In the genomic region with DNA sequence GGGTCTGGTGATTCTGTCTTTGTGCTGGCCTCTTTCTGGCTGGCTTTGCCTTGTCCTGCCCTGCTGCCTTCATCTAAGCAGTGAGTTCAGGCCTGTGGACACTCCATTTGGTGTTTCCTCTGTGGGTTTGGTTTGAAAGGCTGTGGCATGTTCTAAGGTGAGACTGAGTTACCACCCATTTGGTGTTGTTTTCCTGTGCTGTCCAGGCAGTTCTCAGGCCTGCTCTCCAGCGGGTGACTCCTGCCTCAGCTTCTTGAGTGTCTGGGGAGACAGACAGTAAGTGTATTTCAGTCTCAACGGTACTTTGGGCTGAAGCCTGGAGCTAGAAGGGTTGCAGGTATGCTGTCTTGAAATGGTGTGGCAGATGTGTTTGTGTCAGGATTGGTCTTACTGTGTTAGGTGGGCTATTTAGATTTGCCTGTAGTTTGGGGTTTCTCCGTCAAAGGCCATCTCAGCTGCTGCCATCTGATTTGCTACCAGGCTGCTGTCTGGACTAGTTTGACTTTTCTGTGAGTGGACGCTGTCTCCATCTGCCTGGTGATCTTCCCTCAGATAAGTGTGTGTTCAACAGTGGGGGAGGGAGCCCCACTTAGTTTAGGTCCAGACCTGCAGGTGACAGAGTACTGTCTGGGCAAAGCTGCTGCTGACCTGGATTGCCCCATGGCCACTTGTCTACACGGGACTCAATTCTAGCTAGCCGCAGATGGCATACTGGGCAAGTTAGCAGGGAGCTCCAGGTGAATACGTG, we compare ENCODE assay signal across 8 mouse cellular contexts. TPM values are rescaled to one million over a fixed set of nuclear protein-coding genes. Genes with fewer than 3 reads are reported as not detected.
DNase-seq lines count a peak whose midpoint lies in the region; ATAC-seq and TF ChIP-seq lines count a peak whose summit lies in the region.

No protein-coding gene starts in this region.

- no peaks in the 10 kb centered on the region for H3K9me3 ChIP-seq in heart, embryonic 14.5 days (ENCODE audit: control insufficient read depth, low read length)
- no peaks in the 10 kb centered on the region for H3K9me3 ChIP-seq in ES-E14 (ENCODE audit: control insufficient read depth, insufficient read depth, low read depth, low read length)
- no peaks in the 10 kb centered on the region for H3K9me3 ChIP-seq in forebrain, embryonic 16.5 days (ENCODE audit: control insufficient read depth, low read length)

- peaks cover 68% of the 10 kb centered on the region for H3K79me2 ChIP-seq in macrophage (ENCODE audit: inconsistent target)

- in situ Hi-C loops in ES-E14 (cut with MboI; ENCODE audit: low sequenced_read_pairs in 2 of 2, unreplicated experiment in 2 of 2): no loop called here

- H3K4me2 ChIP-seq in heart, embryonic 14.5 days (ENCODE audit: low read length): peak overlapping the region; percentile 97
- H3K4me2 ChIP-seq in forebrain, embryonic 16.5 days (ENCODE audit: low read length): peak overlapping the region; percentile 96

- peak overlapping the region; percentile 38 to 100 for H3K27ac ChIP-seq in heart, embryonic 14.5 days (replicated peaks in 1 of 2; ENCODE audit: control insufficient read depth in 1 of 2, insufficient read depth in 1 of 2, low read depth in 2 of 2, low read length in 2 of 2)
- H3K27ac ChIP-seq in ES-E14 (ENCODE audit: insufficient read depth, low read depth, low read length, poor library complexity, severe bottlenecking) (no peak overlapping the region; the same call in 1 of the 2 replicates), macrophage (peak overlapping the region; percentile 73)
- H3K27ac ChIP-seq in forebrain, embryonic 16.5 days (ENCODE audit: low read length): peak overlapping the region; percentile 65

- peak overlapping the region; percentile 99 for H3K9ac ChIP-seq in heart, embryonic 14.5 days (ENCODE audit: low read length)
- H3K9ac ChIP-seq in ES-E14 (ENCODE audit: insufficient read depth, low read depth, low read length, poor library complexity, severe bottlenecking): peak overlapping the region; percentile 98; the same call in 1 of the 2 replicates
- peak overlapping the region; percentile 95 for H3K9ac ChIP-seq in forebrain, embryonic 16.5 days (replicated peaks; ENCODE audit: low read depth, low read length)

- peaks cover 59% of the 10 kb centered on the region for H3K36me3 ChIP-seq in heart, embryonic 14.5 days (ENCODE audit: control insufficient read depth, insufficient read depth, low read length)
- peaks cover 60% of the 10 kb centered on the region for H3K36me3 ChIP-seq in ES-E14 (ENCODE audit: control insufficient read depth, insufficient read depth, low read length, poor library complexity, severe bottlenecking)
- H3K36me3 ChIP-seq in forebrain, embryonic 16.5 days (ENCODE audit: control insufficient read depth, insufficient read depth): peaks cover 27% of the 10 kb centered on the region
- peaks cover 33% of the 10 kb centered on the region for H3K36me3 ChIP-seq in macrophage (ENCODE audit: inconsistent target)

- ATAC-seq in heart, embryonic 14.5 days (ENCODE audit: insufficient number of reproducible peaks, insufficient read depth, low FRiP score, low read depth): no peak
- no peak for ATAC-seq in forebrain, embryonic 16.5 days

- H3K4me3 ChIP-seq in heart, embryonic 14.5 days (ENCODE audit: control insufficient read depth in 1 of 2, insufficient read depth in 1 of 2, low read depth in 1 of 2, low read length in 2 of 2): peak overlapping the region; percentile 90 to 94
- H3K4me3 ChIP-seq in ES-E14 (ENCODE audit: insufficient read depth in 1 of 2, low read depth in 1 of 2, low read length in 2 of 2, poor library complexity in 1 of 2, severe bottlenecking in 1 of 2): peak overlapping the region; percentile 94 to 95
- H3K4me3 ChIP-seq in forebrain, embryonic 16.5 days (replicated peaks; ENCODE audit: low read length): peak overlapping the region; percentile 97
- peak overlapping the region; percentile 92 for H3K4me3 ChIP-seq in macrophage (ENCODE audit: inconsistent target)

- H3K27me3 ChIP-seq in heart, embryonic 14.5 days (ENCODE audit: control insufficient read depth, insufficient read depth, low read length): no peaks in the 10 kb centered on the region
- H3K27me3 ChIP-seq in forebrain, embryonic 16.5 days (replicated peaks; ENCODE audit: control insufficient read depth, insufficient read depth, low read length): no peaks in the 10 kb centered on the region

- no peak for DNase-seq in heart, adult 11 months
- no peak for DNase-seq in ES-E14 (ENCODE audit: low read depth, low spot score)
- no peak for DNase-seq in embryo, embryonic 10.5 days (ENCODE audit: low spot score)
- no peak for DNase-seq in ovary, postnatal 36 days (ENCODE audit: low spot score)
- DNase-seq in spleen, postnatal 36 days (ENCODE audit: low spot score in 2 of 2): no peak

- peaks cover 45 to 60% of the 10 kb centered on the region in 2 experiments for H3K4me1 ChIP-seq in heart, embryonic 14.5 days (ENCODE audit: control insufficient read depth in 2 of 2, insufficient read depth in 2 of 2, low read length in 2 of 2)
- H3K4me1 ChIP-seq in ES-E14 (ENCODE audit: control insufficient read depth in 2 of 2, insufficient read depth in 2 of 2, low read length in 2 of 2, poor library complexity in 1 of 2): peaks cover 0 to 38% of the 10 kb centered on the region in 2 experiments; a peak in 1 of 4 replicates
- H3K4me1 ChIP-seq in forebrain, embryonic 16.5 days (replicated peaks; ENCODE audit: control insufficient read depth, insufficient read depth, low read length): peaks cover 54% of the 10 kb centered on the region

- 14% methylated on average over 7 of the region's 7 CpGs for WGBS in heart, embryonic 14.5 days
- WGBS in forebrain, embryonic 16.5 days: 42% methylated on average over 7 of the region's 7 CpGs
- WGBS in macrophage (ENCODE audit: missing documents): 3% methylated on average over 7 of the region's 7 CpGs

TF ChIP-seq in ES-E14, 5 proteins besides CTCF, POLR2A, EP300 and RAD21:
- no peak for TF ChIP-seq MAFK (IDR thresholded peaks at IDR 0.05; ENCODE audit: insufficient read depth, low read depth, low read length)

RNA-seq across cellular contexts. Expression of gene Ptbp1, which starts 2.7 kb away (rescaled TPM):
- 62.7 and 78.9 TPM in 2 replicates for polyA plus RNA-seq in heart, embryonic 14.5 days (2014; fragmentation: Nextera tagmentation; extraction: Ambion mirVana)
- 403 and 408 TPM in 2 replicates for total RNA-seq in ES-E14 (2012; rRNA removed)
- 98.3 and 107 TPM in 2 replicates for polyA plus RNA-seq in forebrain, embryonic 16.5 days (2015; fragmentation: Nextera tagmentation; extraction: Ambion mirVana)
- 100 to 1,000 TPM in 25 of 26 experiments, 10 to 100 TPM in 1; 90.6 to 694 (median 200) TPM for total RNA-seq in macrophage (2018; cell fraction: chromatin; rRNA removed)
- total RNA-seq in macrophage (2018; cell fraction: cytosol; rRNA removed): 100 to 1,000 TPM in 23 of 26 experiments, 10 to 100 TPM in 3; 93.6 to 190 (median 119) TPM
- total RNA-seq in macrophage (2018; cell fraction: nucleus; rRNA removed): 100 to 1,000 TPM in 21 of 26 experiments, 10 to 100 TPM in 5; 84.7 to 316 (median 139) TPM
- 119 to 188 TPM (median 143 TPM) in 3 replicates for polyA plus RNA-seq in macrophage (2018)

RNA-seq across cellular contexts. Expression of gene Prtn3, which starts 17.4 kb away (rescaled TPM):
- 1.4 and 2.0 TPM in 2 replicates for polyA plus RNA-seq in heart, embryonic 14.5 days (2014; fragmentation: Nextera tagmentation; extraction: Ambion mirVana)
- total RNA-seq in ES-E14 (2012; rRNA removed): 1.0 and 1.3 TPM in 2 replicates
- polyA plus RNA-seq in forebrain, embryonic 16.5 days (2015; fragmentation: Nextera tagmentation; extraction: Ambion mirVana): 12.4 and 15.3 TPM in 2 replicates
- 1 to 10 TPM in 2 of 26 experiments, not detected in 24; 2.3 to 3.4 TPM for total RNA-seq in macrophage (2018; cell fraction: chromatin; rRNA removed)
- total RNA-seq in macrophage (2018; cell fraction: cytosol; rRNA removed): 1 to 10 TPM in 15 of 26 experiments, under 1 TPM in 11; 0.20 to 3.8 (median 1.2) TPM
- total RNA-seq in macrophage (2018; cell fraction: nucleus; rRNA removed): 1 to 10 TPM in 3 of 26 experiments, under 1 TPM in 1, not detected in 22; 0.77 to 2.7 (median 1.3) TPM
- polyA plus RNA-seq in macrophage (2018): 0.96 to 1.6 TPM (median 1.2 TPM) in 3 replicates

RNA-seq across cellular contexts. Expression of gene Plppr3, which starts 17.6 kb away (rescaled TPM):
- 6.9 and 9.4 TPM in 2 replicates for polyA plus RNA-seq in heart, embryonic 14.5 days (2014; fragmentation: Nextera tagmentation; extraction: Ambion mirVana)
- 3.7 and 7.8 TPM in 2 replicates for total RNA-seq in ES-E14 (2012; rRNA removed)
- polyA plus RNA-seq in forebrain, embryonic 16.5 days (2015; fragmentation: Nextera tagmentation; extraction: Ambion mirVana): 415 and 495 TPM in 2 replicates
- total RNA-seq in macrophage (2018; cell fraction: chromatin; rRNA removed): 1 to 10 TPM in 16 of 26 experiments, under 1 TPM in 6, not detected in 4; 0.39 to 4.6 (median 1.9) TPM
- total RNA-seq in macrophage (2018; cell fraction: cytosol; rRNA removed): 1 to 10 TPM in 13 of 26 experiments, under 1 TPM in 13; 0.17 to 3.2 (median 1.0) TPM
- total RNA-seq in macrophage (2018; cell fraction: nucleus; rRNA removed): 1 to 10 TPM in 16 of 26 experiments, under 1 TPM in 8, not detected in 2; 0.17 to 7.0 (median 1.6) TPM
- polyA plus RNA-seq in macrophage (2018): 0.64 to 2.5 TPM (median 1.0 TPM) in 3 replicates

RNA-seq across cellular contexts. Expression of gene Elane, which starts 29.2 kb away (rescaled TPM):
- 0.42 TPM in 1 of 2 replicates, not detected in the other for polyA plus RNA-seq in heart, embryonic 14.5 days (2014; fragmentation: Nextera tagmentation; extraction: Ambion mirVana)
- total RNA-seq in ES-E14 (2012; rRNA removed): not detected in 2 replicates
- polyA plus RNA-seq in forebrain, embryonic 16.5 days (2015; fragmentation: Nextera tagmentation; extraction: Ambion mirVana): not detected in 2 replicates
- not detected for total RNA-seq in macrophage (2018; cell fraction: chromatin; rRNA removed)
- 1 to 10 TPM in 1 of 26 experiments, under 1 TPM in 11, not detected in 14; 0.27 to 1.2 (median 0.48) TPM for total RNA-seq in macrophage (2018; cell fraction: cytosol; rRNA removed)
- under 1 TPM in 2 of 26 experiments, not detected in 24; 0.66 to 0.88 TPM for total RNA-seq in macrophage (2018; cell fraction: nucleus; rRNA removed)
- polyA plus RNA-seq in macrophage (2018): 0.67 to 0.89 TPM in 2 of 3 replicates, not detected in the other

RNA-seq across cellular contexts. Expression of gene Cfd, which starts 33.8 kb away (rescaled TPM):
- not detected in 2 replicates for polyA plus RNA-seq in heart, embryonic 14.5 days (2014; fragmentation: Nextera tagmentation; extraction: Ambion mirVana)
- total RNA-seq in ES-E14 (2012; rRNA removed): not detected in 2 replicates
- not detected in 2 replicates for polyA plus RNA-seq in forebrain, embryonic 16.5 days (2015; fragmentation: Nextera tagmentation; extraction: Ambion mirVana)
- not detected for total RNA-seq in macrophage (2018; cell fraction: chromatin; rRNA removed)
- total RNA-seq in macrophage (2018; cell fraction: cytosol; rRNA removed): not detected
- total RNA-seq in macrophage (2018; cell fraction: nucleus; rRNA removed): not detected
- polyA plus RNA-seq in macrophage (2018): not detected in 3 replicates

Comparison
In these comparisons a context has a peak if more than half of its experiments do, and no peak if none do; other contexts are left out.
1. RNA of gene Plppr3, which starts 17.6 kb away (polyA plus RNA-seq): 415 to 495 TPM in forebrain, embryonic 16.5 days; 6.9 to 9.4 TPM in heart, embryonic 14.5 days and 0.64 to 2.5 TPM in macrophage; every median in the first group is over 10 times any median in the second.
2. Peak in every context shown above with its lines, with median percentiles within 50 percentile points of each other: H3K4me3 ChIP-seq and H3K9ac ChIP-seq.